Mouse (Mus musculus): ENCODE data around the gene Dhrs3.
A peak's percentile ranks its signal among the peaks of the same experiment; 100 is the strongest.

Dhrs3 gene

GRCm38 (mm10) chr4:144898036-144898649 lies 5.5 kb downstream of the Dhrs3 start:
- no peak for DNase-seq (ENCODE audit: low spot score)

- DNase-seq (ENCODE audit: low spot score): no peak
Observed at GRCm38 (mm10) chr4:144898737-144899136, 6.1 kb downstream of the Dhrs3 start.

- DNase-seq (ENCODE audit: low spot score): no peak
Observed at GRCm38 (mm10) chr4:144901561-144902111, 9.0 kb downstream of the Dhrs3 start.

GRCm38 (mm10) chr4:144903088-144903487 lies 10.5 kb downstream of the Dhrs3 start:
- no peak for DNase-seq (ENCODE audit: low spot score)

- DNase-seq (ENCODE audit: low spot score): no peak
Observed at GRCm38 (mm10) chr4:144903932-144904331, 11.3 kb downstream of the Dhrs3 start.

GRCm38 (mm10) chr4:144905128-144905527 lies 12.5 kb downstream of the Dhrs3 start:
- no peak for DNase-seq (ENCODE audit: low spot score)

- peak; percentile 14 for DNase-seq (ENCODE audit: low spot score)
Observed at GRCm38 (mm10) chr4:144906001-144906889, 13.6 kb downstream of the Dhrs3 start.

GRCm38 (mm10) chr4:144906978-144907703 lies 14.5 kb downstream of the Dhrs3 start:
- no peak for DNase-seq (ENCODE audit: low spot score)

GRCm38 (mm10) chr4:144908825-144909224 lies 16.2 kb downstream of the Dhrs3 start:
- no peak for DNase-seq (ENCODE audit: low spot score)

GRCm38 (mm10) chr4:144910281-144910680 lies 17.7 kb downstream of the Dhrs3 start:
- no peak for DNase-seq (ENCODE audit: low spot score)

GRCm38 (mm10) chr4:144913298-144914152 lies 20.9 kb downstream of the Dhrs3 start:
- DNase-seq (ENCODE audit: low spot score): no peak

GRCm38 (mm10) chr4:144916520-144916919 lies 23.9 kb downstream of the Dhrs3 start:
- DNase-seq (ENCODE audit: low spot score): no peak

- DNase-seq (ENCODE audit: low spot score): no peak
Observed at GRCm38 (mm10) chr4:144917101-144917500, 24.5 kb downstream of the Dhrs3 start.

GRCm38 (mm10) chr4:144918501-144918900 lies 25.9 kb downstream of the Dhrs3 start:
- no peak for DNase-seq (ENCODE audit: low spot score)

- DNase-seq (ENCODE audit: low spot score): no peak
Observed at GRCm38 (mm10) chr4:144928693-144929436, 36.2 kb downstream of the Dhrs3 start.

GRCm38 (mm10) chr4:144929811-144930221 lies 37.2 kb downstream of the Dhrs3 start:
- DNase-seq (ENCODE audit: low spot score): no peak

GRCm38 (mm10) chr4:144930366-144930765 lies 37.7 kb downstream of the Dhrs3 start:
- DNase-seq (ENCODE audit: low spot score): no peak

- no peak for DNase-seq (ENCODE audit: low spot score)
Observed at GRCm38 (mm10) chr4:144931167-144931566, 38.5 kb downstream of the Dhrs3 start.

- no peak for DNase-seq (ENCODE audit: low spot score)
Observed at GRCm38 (mm10) chr4:144934501-144934900, 41.9 kb downstream of the Dhrs3 start.

- no peak for DNase-seq (ENCODE audit: low spot score)
Observed at GRCm38 (mm10) chr4:144936563-144937154, 44.0 kb downstream of the Dhrs3 start.

Data from MN1 (cell line).